Mouse (Mus musculus): ENCODE data around the gene Odf3.

DNA sequence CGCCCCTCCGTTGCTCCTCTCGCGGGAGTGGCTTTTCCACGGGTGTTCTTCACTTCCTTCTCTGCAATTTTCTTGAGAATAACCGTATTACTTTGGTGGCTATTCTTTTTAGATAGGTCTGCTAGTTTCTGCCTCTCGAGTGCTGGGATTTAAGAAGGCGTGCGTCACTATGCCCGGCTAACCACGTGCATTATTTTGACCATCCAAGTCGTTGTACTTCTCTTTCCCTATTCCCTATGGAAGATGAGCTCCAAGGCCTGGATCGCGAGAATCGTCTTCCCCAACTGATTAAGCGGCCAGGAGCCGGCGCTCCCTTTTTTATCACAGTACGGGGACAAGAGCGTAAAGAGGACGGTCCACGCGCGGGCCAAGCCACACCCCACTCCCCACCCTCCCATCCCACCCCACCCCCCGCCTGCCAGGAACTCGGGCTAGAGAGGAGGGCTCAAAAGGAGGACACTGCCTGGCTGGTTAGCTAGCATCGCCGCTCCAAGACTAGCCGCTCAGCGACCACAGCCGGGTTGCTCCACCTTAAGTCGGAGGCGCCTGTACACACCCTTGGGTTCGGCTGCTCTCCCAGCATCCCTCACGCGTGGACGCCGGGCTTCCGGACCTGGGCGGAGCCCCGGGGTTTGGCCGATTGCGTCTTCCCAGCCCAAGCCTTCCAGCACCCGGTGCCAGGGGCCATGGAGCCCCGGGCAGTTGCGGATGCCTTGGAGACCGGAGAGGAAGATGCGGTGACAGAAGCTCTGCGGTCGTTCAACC lies 9.4 kb downstream of the Odf3 start, which contains the start of gene Ric8a:
- TF ChIP-seq CTCF (IDR thresholded peaks at IDR 0.05; ENCODE audit: low read depth, low read length) = no peak
- no peak for TF ChIP-seq POLR2A (IDR thresholded peaks at IDR 0.05; ENCODE audit: borderline replicate concordance, low read depth, low read length)

Measured in bone marrow macrophage, adult 2 months (primary cell).